Mouse (Mus musculus): Measurements from ENCODE around the gene Plcl1. TPM values are rescaled to one million over a fixed set of nuclear protein-coding genes. Genes with fewer than 3 reads are reported as not detected.

Plcl1 gene
- polyA plus RNA-seq, 1 experiment from 2014 or later, result 0.91 TPM

Other genes starting within 250 kb of the Plcl1 start
- gene Rftn2, start 179.1 kb upstream of the Plcl1 start, polyA plus RNA-seq (2015; fragmentation: Nextera tagmentation; extraction: Ambion mirVana), result 9.4 and 10.3 TPM in 2 replicates
- 3.3 and 3.5 TPM in 2 replicates for gene Mars2, start 168.7 kb upstream of the Plcl1 start, polyA plus RNA-seq (2015; fragmentation: Nextera tagmentation; extraction: Ambion mirVana)
- 0.13 TPM in 1 of 2 replicates, not detected in the other for gene Boll, start 42.5 kb upstream of the Plcl1 start, polyA plus RNA-seq (2015; fragmentation: Nextera tagmentation; extraction: Ambion mirVana)

Data from heart, embryonic 15.5 days (tissue).